24 mouse cellular contexts compared by ENCODE assay signal in the genomic region with DNA sequence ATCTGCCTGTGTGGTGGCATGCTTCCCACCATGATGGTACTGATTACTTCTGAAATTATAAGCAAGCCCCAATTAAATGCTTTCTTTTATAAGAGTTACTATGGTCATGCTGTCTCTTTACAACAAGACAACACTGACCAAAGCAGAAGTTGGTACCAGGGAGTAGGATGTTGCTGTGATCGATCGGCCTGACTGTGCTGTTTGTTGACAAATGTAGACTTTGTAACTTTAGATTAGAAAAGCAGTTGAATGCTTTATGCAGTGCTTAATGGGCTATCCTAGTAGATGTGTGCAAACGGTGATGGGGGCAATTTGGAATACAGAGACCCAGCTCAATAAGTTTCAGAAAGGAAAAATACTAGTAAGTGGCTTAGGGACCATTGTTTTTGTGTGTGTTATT.
"Had no signal": no experiment of that assay in that cellular context is flagged by ENCODE, and none has a peak within 500 bp of the region (broad histone marks: within the 10 kb centered on the region; RNA-seq: fewer than 3 reads in every experiment).

No protein-coding gene starts in this region.

- DNase-seq: forebrain, postnatal 0 days; gastrocnemius, postnatal 14 days; gastrocnemius, postnatal 36 days; heart, adult 11 months; heart, adult 2 months; heart, postnatal 14 days; heart, postnatal 36 days; kidney, adult 18-20 months; kidney, adult 8-10 months; kidney, postnatal 10 days; kidney, postnatal 25 days; kidney, postnatal 4 days had no signal

- H3K36me3 ChIP-seq: heart, embryonic 13.5 days; heart, embryonic 15.5 days; hindbrain, embryonic 13.5 days; hindbrain, embryonic 15.5 days; intestine, embryonic 15.5 days; limb, embryonic 10.5 days; limb, embryonic 12.5 days had no signal

- H3K4me3 ChIP-seq: heart, adult 2 months; heart, embryonic 13.5 days; heart, embryonic 15.5 days; hindbrain, embryonic 13.5 days; hindbrain, embryonic 15.5 days; intestine, embryonic 15.5 days; layer of hippocampus, adult 2 months; left cerebral cortex, adult 2 months; limb, embryonic 10.5 days; limb, embryonic 12.5 days had no signal

- H3K9ac ChIP-seq: forebrain, postnatal 0 days; heart, embryonic 13.5 days; heart, embryonic 15.5 days; hindbrain, embryonic 13.5 days; hindbrain, embryonic 15.5 days; intestine, embryonic 15.5 days; limb, embryonic 12.5 days had no signal

- H3K27ac ChIP-seq: heart, embryonic 13.5 days; heart, embryonic 15.5 days; hindbrain, embryonic 13.5 days; hindbrain, embryonic 15.5 days; intestine, embryonic 15.5 days; layer of hippocampus, adult 2 months; left cerebral cortex, adult 2 months; limb, embryonic 10.5 days; limb, embryonic 12.5 days had no signal

- H3K9me3 ChIP-seq: heart, embryonic 13.5 days; heart, embryonic 15.5 days; hindbrain, embryonic 13.5 days; hindbrain, embryonic 15.5 days; intestine, embryonic 15.5 days; limb, embryonic 10.5 days; limb, embryonic 12.5 days had no signal

- H3K27me3 ChIP-seq: heart, embryonic 13.5 days; heart, embryonic 15.5 days; hindbrain, embryonic 13.5 days; hindbrain, embryonic 15.5 days; intestine, embryonic 15.5 days; limb, embryonic 12.5 days had no signal

- H3K4me2 ChIP-seq: heart, embryonic 11.5 days; heart, embryonic 13.5 days; heart, embryonic 15.5 days; hindbrain, embryonic 13.5 days; hindbrain, embryonic 15.5 days; intestine, embryonic 15.5 days; limb, embryonic 12.5 days had no signal

- H3K4me1 ChIP-seq: hindbrain, embryonic 13.5 days; hindbrain, embryonic 15.5 days; intestine, embryonic 15.5 days; limb, embryonic 10.5 days; limb, embryonic 12.5 days had no signal

- ATAC-seq: forebrain, postnatal 0 days; inflammation-experienced regulatory T-cells, adult 6 months; intestine, embryonic 15.5 days; intestine, postnatal 0 days had no signal
